Mouse (Mus musculus) c-Kit-negative CD71-positive TER-119-positive erythroid progenitor cells, embryonic 14.5 days (primary cell): ENCODE measurements around the gene Cdca8.
"Not testable (repeated sequence)": the region's sequence is repeated elsewhere in the genome, so short reads cannot be mapped to it uniquely, and the experiment has no call there.

Experiments
- DNase-seq: peaks from one replicate; pipeline ENCODE4 v3.0.0-alpha.2; 2013; ENCODE audit warnings: low read depth, low spot score

The Cdca8 gene

GRCm38 (mm10) chr4:124939211-124939610 is at the start of gene Cdca8:
Gene Cdca8, minus strand, starts transcription at chr4:124939311.
- DNase-seq: not testable (repeated sequence)

- DNase-seq: no peak
Observed at GRCm38 (mm10) chr4:124988382-124988781, 49.3 kb upstream of the Cdca8 start.

- DNase-seq: no peak
Observed at GRCm38 (mm10) chr4:124987711-124988097, 48.6 kb upstream of the Cdca8 start.

GRCm38 (mm10) chr4:124986739-124987710 is 47.9 kb upstream of the Cdca8 start:
- DNase-seq: no peak

GRCm38 (mm10) chr4:124985671-124986602 is 46.8 kb upstream of the Cdca8 start, which contains the start of gene Rspo1:
Gene Rspo1, plus strand, starts transcription at chr4:124986430.
- DNase-seq: no peak

- no peak for DNase-seq
Observed at GRCm38 (mm10) chr4:124984871-124985670, 46.0 kb upstream of the Cdca8 start.

- no peak for DNase-seq
Observed at GRCm38 (mm10) chr4:124983893-124984526, 44.9 kb upstream of the Cdca8 start.

GRCm38 (mm10) chr4:124978201-124978600 is 39.1 kb upstream of the Cdca8 start:
- DNase-seq: no peak

- DNase-seq: no peak
Observed at GRCm38 (mm10) chr4:124973296-124973695, 34.2 kb upstream of the Cdca8 start.

GRCm38 (mm10) chr4:124972316-124972715 is 33.2 kb upstream of the Cdca8 start:
- no peak for DNase-seq

GRCm38 (mm10) chr4:124971094-124971493 is 32.0 kb upstream of the Cdca8 start:
- no peak for DNase-seq

- no peak for DNase-seq
Observed at GRCm38 (mm10) chr4:124970677-124971076, 31.6 kb upstream of the Cdca8 start.

- DNase-seq: no peak
Observed at GRCm38 (mm10) chr4:124970194-124970593, 31.1 kb upstream of the Cdca8 start.

- no peak for DNase-seq
Observed at GRCm38 (mm10) chr4:124969219-124969848, 30.2 kb upstream of the Cdca8 start.

- DNase-seq: no peak
Observed at GRCm38 (mm10) chr4:124968711-124969110, 29.6 kb upstream of the Cdca8 start.

- DNase-seq: no peak
Observed at GRCm38 (mm10) chr4:124964912-124965599, 25.9 kb upstream of the Cdca8 start.

- DNase-seq: no peak
Observed at GRCm38 (mm10) chr4:124962576-124962975, 23.5 kb upstream of the Cdca8 start.

GRCm38 (mm10) chr4:124960940-124961339 is 21.8 kb upstream of the Cdca8 start:
- DNase-seq: no peak

GRCm38 (mm10) chr4:124959062-124959461 is 20.0 kb upstream of the Cdca8 start:
- DNase-seq: no peak

- DNase-seq: no peak
Observed at GRCm38 (mm10) chr4:124957284-124957683, 18.2 kb upstream of the Cdca8 start.
